Mouse (Mus musculus) ES-E14 (cell line): ENCODE measurements at regions not wholly inside any gene's neighbourhood (a gene's known extent, or its start where the extent isn't known, plus 50 kb on each side); places are given as distances from the start of the nearest gene placed in this dataset.

Experiments used
- HCFC1 ChIP-seq: IDR thresholded peaks from 2 replicates; pipeline ENCODE4 v1.6.1; 2012; ENCODE audit warnings: low read length, inconsistent platforms, borderline replicate concordance; ENCODE audit not compliant: insufficient read depth
- ZC3H11A ChIP-seq: IDR thresholded peaks from 2 replicates; pipeline ENCODE4 v1.6.1; 2012; ENCODE audit warnings: low read depth, mild to moderate bottlenecking, inconsistent platforms, low read length, borderline replicate concordance

GRCm38 (mm10) chr1:23255925-23256629, 141.5 kb downstream of the Ogfrl1 start:
- TF ChIP-seq HCFC1: no peak
- TF ChIP-seq ZC3H11A: no peak
